Mouse (Mus musculus) CD4-positive, CD25-positive, alpha-beta regulatory T cell, adult 4 months (primary cell): ENCODE measurements around the gene Slc6a5. TPM values are rescaled to one million over a fixed set of nuclear protein-coding genes. Genes with fewer than 3 reads are reported as not detected.

ENCODE experiments used
- ATAC-seq: one replicate; pipeline ENCODE4 v1.8.0; 2017
- polyA plus RNA-seq, 2 experiments: library from polyadenylated mRNA; unstranded; fragments of 100-300 nt; shearing (Covaris generic); gene quantifications; one replicate each; pipeline ENCODE4 v1.2.1; 2017

Gene Slc6a5
- not detected for polyA plus RNA-seq

DNA sequence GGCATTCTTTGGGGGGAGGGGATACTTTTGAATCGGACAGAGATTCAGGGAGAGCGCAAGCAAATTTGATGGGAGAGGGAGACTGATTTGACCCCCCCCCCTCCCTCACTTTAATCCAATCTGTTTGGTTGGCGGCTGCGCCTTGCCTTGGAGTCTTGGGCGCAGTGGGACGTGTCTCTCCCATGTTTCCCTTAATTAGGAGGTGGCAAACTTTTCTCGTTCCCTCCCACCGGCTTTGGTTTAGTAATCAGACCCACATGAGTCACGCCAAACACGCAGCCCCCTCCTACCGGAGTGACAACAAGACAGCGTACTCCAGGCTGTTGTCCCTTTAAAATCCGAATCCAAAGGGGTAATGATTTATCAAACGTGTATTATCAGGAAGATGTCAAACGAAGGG lies at the start of gene Slc6a5:
TSS of gene Slc6a5 (plus strand) at position 297 of the 400 bp plus-strand sequence.
- no peak for ATAC-seq

GRCm38 (mm10) chr7:49861196-49861595 lies 48.8 kb upstream of the Slc6a5 start:
- ATAC-seq, result no peak

- ATAC-seq, result no peak
Observed at GRCm38 (mm10) chr7:49863753-49864152, 46.2 kb upstream of the Slc6a5 start.

DNA sequence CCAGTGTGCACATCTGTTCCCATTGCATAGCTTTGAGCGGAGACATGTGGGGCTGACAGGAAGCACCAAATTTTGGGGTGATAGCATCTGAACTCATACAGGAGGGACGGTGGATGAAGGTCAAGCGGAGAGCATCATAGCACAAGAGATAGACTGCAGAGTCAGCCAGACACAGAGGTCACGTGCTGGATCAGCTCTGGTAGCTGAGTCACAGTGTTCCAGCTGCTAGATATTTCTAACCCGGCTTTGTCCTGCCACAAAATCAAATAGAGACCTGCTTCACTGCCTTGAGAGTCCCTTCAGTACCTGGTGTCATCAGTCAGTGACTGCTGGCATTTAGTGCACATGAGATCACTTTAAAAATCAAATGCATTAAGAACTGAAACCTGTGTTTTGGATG lies 40.3 kb upstream of the Slc6a5 start:
- no peak for ATAC-seq

- ATAC-seq, result no peak
Observed at GRCm38 (mm10) chr7:49870276-49870675, 39.7 kb upstream of the Slc6a5 start.

DNA sequence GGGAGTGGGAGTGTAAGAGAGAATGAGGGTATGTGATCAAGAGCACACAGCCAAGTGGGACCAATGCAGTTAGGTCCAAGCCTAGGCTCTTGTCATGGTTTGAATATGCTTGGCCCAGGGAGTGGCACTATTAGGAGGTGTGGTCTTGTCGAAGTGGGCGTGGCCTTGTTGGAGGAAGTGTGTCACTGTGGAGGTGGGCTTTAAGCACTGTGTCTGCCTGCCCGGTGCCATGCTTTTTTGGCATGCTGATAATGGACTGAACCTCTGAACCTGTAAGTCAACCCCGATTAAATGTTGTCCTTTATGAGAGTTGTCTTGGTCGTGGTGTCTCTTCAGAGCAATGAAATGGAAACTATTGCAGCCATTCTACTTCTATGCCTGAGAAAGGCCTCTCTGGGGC lies 32.6 kb upstream of the Slc6a5 start:
- no peak for ATAC-seq

DNA sequence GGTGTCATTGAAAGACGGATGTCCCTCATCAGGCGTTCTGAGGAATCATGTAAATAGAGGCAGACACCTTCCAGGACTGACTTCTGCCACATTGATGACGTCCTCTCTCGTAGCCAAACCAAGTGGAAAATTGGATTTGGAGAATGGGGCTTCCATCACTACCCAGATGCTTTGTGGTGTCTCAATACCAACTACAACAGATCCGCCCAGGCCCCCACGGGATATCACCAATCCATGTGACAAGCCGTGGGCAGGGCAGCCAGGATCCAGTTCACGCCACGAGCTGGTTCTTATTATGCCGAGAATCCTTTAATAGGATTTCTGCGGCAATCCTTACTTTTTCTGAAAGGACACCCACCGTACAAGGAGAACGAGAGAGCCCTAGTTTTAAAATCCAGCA lies 30.9 kb upstream of the Slc6a5 start:
- no peak for ATAC-seq

GRCm38 (mm10) chr7:49879998-49880707 lies 29.8 kb upstream of the Slc6a5 start:
- ATAC-seq, result no peak

DNA sequence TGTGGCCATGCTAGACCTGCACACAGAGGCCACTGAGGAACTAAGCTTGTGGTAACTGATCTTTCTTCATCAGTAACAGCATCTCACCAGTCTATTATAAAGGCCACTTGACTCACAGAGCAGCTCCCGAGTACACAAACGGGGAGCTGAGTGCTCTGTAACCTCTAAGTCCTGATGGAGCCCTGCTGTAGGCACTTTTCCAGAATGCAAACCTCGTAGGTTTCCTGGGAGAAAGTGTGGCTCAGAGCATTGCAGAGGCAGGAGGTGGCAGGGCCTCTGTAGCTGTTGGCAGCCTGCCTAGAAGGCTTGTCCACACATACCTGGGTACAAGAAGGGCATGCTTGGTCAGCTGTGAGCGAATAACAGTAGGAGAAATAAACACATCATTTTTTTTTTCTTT lies 27.7 kb upstream of the Slc6a5 start:
- no peak for ATAC-seq

DNA sequence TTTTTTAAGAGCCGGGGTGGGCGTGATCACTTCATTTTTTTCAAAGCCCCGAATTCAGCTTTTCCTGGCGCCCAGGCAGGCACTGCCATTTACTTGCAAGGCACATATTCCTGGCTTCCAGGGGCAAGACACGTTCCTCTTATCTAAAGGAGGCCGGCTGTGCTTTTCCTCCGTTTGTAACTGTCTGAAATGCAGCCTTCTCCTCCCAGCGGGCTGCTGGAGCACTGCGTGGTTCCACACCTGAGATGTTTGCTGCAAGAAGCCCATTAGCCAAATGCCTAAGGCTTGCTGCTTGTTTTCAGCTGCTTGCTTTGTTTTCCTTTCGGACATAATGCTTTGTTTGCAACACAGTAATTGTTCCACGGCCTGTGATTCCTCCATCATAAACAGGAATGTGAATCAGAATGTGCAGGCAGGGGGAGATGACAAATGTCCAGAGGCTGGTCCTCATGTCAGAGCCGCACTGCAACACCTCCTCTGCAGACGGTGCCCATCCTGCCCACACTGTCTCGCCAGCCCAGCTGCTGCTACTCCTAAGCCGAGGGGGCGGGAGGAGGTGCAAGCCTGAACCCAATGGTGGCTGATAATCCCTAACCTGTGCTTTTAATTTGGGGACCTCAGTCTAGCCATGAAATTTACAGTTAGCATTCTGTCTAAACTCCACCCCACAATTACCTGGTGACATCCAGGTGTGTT lies 27.1 kb upstream of the Slc6a5 start:
- ATAC-seq, result no peak

GRCm38 (mm10) chr7:49887776-49888390 lies 22.1 kb upstream of the Slc6a5 start:
- no peak for ATAC-seq

GRCm38 (mm10) chr7:49894786-49895185 lies 15.2 kb upstream of the Slc6a5 start:
- ATAC-seq, result no peak

DNA sequence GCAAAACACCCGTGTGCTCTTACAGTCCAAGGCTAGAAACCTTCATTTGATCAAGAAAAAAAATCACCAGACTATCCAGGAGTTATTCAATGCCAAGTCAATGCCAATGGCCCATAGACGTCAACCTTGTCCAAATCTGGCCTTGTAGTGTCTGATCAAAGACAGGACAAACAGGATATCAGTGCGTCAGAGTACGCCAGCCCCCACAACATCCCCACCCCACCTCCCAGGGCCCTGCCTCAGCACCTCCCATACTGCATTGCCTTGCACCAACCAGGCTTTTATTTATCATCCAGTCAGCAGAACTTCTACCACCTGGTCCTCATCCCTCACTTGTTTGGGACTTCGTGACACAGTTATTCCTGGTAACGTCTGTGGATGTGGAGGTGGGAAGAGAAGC lies 14.7 kb upstream of the Slc6a5 start:
- no peak for ATAC-seq

DNA sequence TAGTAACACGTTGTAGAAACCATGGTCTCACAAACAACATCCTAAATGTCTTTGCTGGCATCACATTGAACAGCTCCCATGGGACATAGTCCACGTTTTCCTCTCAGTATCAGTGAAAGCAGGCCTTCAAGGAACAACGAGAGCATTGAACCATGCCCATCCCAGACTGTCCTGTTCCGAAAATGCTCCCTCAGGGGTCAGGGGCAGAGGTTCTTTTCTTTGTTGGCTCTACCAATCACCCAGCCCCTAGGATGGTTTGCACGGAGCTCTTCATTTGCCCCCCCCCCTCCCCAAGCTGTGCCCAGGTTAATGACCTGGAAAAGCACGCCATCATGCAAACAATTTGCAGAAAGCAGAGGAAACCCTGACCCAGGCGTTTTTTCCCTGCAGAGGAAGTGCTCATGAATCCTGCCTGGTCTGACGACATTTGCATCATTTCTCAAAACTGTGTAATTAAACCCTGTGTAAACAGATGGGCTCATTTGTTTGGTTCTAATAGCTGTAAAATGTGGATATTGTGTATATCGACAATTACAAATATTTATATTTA lies 7.9 kb upstream of the Slc6a5 start:
- no peak for ATAC-seq

GRCm38 (mm10) chr7:49907191-49908171 lies 2.5 kb upstream of the Slc6a5 start:
- no peak for ATAC-seq

DNA sequence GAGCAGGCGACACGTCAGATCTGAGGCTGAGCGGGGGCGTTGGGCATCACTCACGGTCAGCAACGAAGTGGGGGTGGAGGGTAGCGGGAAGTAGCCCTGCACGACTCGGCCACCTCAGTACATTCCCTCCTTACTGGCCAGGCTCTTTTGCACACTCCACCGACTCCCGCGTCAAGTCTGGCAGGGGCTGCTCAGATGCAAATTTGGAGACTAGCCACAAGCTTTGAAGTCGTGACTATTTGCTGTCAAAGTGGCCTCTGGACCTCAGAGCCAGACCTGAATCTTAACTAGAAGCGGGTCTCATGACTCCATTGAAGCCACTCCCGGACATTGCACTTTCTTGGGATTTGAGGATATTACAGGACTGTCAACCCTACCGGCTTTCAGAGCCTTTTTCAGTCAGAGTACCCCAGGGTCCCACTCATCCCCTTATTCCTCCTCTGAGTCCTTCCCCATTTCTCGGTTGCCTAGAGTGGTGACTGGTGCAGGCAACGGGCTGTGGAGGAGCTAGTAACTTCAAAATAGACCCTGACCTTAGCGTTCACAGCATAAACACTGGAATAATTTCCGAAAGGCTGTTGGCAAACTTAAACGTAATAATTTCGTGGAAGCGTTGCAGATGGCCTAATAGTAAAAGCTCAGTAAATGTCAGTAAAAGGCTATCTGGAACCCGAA lies 1.6 kb upstream of the Slc6a5 start:
- no peak for ATAC-seq

DNA sequence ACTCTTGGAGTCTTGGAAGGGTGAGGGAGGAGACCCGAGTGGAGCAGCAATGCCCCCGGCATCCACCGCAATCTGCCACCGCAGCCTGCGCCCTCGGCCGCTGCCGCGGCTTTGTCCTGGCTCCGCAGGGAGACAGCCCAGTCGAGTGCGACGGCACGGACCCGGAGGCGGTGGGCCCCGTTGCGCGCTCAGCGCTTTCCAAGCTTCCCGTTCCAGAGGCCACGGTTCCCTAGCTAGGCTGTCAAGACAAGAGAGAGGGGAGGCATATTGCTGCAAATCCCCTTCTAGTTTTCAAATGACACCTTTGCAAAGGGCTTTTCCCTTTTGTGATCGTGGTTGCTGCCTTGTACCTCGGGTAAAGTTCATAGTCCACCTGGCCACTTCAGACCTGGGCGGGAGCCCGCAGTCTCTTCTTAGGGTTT lies 945 bp upstream of the Slc6a5 start:
- no peak for ATAC-seq

DNA sequence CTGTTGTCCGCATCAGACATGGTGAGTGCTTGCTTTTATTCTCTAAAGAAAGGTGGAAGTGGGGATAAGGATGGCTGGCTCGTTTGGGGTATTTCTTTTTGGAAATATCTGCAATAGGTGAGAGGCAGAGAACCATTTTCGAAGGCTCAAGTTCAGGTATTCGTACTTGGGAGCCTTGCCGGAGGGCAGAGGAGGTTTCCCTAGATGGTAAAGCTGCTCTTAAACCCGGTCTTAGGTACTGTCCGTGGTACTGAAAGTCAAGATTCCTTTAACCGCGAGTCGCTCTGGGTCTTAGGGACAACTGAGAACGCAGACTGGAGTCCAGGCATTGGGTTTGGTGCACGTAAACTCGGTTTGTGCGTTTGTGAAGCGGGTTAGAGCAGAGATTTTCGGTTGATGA lies 415 bp downstream of the Slc6a5 start:
- no peak for ATAC-seq

- no peak for ATAC-seq
Observed at GRCm38 (mm10) chr7:49911147-49911946, 1.4 kb downstream of the Slc6a5 start.

GRCm38 (mm10) chr7:49911947-49912262 lies 2.0 kb downstream of the Slc6a5 start:
- no peak for ATAC-seq

- no peak for ATAC-seq
Observed at GRCm38 (mm10) chr7:49913164-49913563, 3.2 kb downstream of the Slc6a5 start.
